Mouse (Mus musculus): ENCODE results near the gene Cipc.
A peak's percentile ranks its signal among the peaks of the same experiment; 100 is the strongest.

Gene Cipc

DNA sequence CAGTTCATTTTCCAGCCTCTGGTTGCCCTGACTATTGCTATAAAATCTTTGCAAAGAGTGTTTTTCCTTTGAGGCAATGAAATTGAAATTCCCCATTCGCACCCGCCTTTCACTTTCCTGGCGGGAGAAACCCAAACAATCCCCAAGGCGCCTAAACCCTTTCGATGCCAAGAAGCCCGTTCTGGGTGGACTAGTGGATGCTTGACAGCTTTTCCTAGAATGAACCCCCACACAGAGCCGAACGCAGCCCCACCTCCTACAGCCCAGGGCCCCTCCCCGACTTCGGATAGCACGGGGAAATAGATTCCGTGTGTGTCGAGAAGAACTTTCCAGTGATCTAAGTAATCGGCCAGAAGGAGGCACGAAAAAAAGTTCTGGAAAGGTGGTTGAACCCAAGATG is 42.5 kb downstream of the Cipc start:
- DNase-seq (ENCODE audit: low spot score in 2 of 2), result no peak

DNA sequence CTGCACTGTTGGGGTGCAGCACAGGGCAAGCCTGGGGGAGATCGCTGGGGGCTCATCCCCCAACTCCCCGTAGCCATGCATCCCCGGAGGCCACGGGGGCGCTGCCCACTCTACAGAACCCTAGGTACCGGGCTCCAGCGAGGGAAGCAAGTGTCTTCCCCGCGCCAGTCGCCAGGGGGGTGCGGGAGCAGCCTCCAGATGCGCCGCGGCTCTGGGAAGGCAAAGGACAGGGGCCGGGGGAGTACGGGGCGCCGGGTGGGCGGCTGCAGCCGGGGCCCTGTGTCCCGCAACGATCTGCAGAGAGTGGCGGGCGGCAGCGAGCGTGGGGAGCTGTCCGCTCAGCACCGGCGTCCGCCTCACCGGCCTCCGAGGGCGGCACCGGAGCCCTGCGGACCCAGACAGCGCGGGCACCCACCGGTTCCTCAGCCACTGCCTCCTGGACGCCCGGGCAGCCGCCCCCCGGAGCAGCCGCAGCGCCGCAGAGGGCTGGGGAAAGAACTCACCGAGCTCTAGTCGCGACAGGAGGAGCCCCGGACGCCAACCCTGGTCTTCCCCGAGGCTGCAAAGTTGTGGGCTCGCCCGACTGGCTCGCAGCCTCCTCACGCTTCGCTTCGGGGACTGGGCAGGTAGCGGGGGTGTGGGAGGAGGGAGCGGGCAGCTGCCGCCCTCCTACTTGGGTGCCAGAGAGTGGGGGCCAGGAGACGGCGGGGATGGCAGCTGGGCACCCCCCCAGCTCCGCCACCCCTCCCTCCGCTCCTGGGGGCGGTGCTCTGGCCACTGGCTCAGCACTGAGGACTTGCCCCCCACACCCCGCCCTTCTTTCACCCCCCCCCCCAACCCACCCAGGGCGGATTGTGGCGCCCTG is 43.3 kb downstream of the Cipc start, which contains the start of gene Zdhhc22:
Zdhhc22 (minus strand) TSS at position 541 of the 865 bp plus-strand sequence.
- DNase-seq (ENCODE audit: low spot score in 2 of 2), result peak in 1 of 2 experiments; percentile 67

DNA sequence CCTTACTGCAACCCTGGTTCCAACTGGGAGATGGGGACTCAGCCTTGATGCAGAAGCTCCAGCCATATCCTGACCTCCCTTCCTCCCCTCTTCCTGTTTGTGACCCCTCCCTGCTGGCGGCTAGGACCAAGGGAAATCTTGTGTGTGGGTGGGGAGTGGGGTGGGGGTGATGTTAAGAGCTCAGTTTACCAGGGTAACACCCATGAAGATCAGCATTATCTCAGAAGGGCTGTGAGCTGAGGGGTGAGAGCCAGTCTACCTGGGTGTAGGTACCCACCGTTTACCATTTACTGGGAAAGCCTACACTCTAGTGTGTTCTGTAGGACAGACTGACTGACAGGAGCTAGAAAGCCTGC is 43.9 kb downstream of the Cipc start:
- DNase-seq (ENCODE audit: low spot score in 2 of 2), result no peak

DNA sequence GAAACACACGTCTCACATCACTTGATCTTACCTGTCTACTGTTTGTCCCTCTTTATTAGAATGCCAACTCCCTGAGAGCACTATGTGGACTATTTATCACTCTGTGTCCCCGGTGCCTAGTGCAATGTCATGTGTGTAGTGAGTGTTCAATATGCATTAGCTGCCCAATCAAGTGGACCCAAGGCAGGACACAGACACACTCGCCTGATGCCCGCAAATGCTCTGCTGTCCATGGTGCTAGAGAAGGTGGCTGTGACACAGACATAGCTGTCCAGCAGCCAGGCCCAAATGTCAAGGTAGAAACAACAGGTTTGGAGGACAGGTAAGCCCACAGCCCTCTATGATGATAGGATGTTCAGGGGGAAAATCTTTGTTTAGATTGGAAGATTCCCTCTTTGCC is 47.3 kb downstream of the Cipc start:
- no peak for DNase-seq (ENCODE audit: low spot score in 2 of 2)

DNA sequence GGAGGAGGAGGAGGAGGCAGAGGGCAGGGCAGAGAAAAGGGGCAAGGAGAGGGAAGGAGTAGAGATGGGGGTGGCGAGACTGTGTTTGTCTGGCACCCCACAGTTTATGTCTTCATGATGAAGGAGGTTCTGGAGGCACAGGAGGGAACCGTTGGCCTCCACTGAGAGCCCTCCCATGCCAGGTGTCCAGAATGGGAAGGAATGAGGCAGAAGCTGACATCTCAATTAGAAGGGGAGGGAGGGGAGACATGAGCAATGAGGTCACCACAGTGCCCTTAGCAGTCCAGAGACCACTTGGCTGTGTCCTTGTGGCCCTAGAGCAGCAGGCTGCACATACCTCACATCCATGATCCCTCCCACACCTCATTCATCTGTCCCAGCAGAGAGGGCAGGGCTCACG is 47.9 kb downstream of the Cipc start:
- no peak for DNase-seq (ENCODE audit: low spot score in 2 of 2)

DNA sequence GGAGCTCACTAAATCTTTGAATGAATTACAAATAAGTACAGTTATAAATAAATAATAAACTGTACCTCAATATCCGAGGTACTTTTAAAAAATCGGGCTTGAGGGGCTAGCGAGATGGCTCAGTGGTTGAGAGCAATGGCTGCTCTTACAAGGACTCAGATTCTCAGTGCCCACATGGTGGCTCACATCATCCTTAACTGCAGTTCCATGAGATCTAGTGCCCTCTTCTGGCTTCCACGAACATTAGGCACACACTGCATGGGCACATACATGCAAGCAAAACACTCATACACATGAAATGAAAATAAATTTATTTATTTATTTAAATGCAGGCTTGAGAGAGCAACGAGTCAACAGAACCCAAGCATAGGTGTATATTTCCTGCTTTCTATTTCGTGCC is 49.1 kb downstream of the Cipc start:
- no peak for DNase-seq (ENCODE audit: low spot score in 2 of 2)

DNA sequence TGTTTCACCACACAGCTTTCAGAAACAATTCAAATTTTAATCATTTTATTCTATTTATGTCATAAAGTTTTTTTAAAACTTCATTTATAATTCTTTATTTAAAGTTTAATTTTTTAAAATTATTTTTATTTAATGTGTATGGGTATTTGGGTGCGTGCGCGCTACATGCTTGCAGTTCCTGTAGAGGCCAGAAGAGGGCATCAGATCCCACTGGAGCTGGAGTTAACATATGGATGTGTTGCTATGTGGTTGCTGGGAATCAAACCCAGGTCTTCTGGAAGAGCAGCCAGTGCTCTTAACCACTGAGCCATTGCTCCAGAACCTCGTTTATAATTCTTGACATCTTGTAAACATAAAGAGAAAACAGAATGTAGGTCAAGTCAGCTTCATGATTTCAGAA is 51.9 kb downstream of the Cipc start:
- DNase-seq (ENCODE audit: low spot score in 2 of 2), result no peak

DNA sequence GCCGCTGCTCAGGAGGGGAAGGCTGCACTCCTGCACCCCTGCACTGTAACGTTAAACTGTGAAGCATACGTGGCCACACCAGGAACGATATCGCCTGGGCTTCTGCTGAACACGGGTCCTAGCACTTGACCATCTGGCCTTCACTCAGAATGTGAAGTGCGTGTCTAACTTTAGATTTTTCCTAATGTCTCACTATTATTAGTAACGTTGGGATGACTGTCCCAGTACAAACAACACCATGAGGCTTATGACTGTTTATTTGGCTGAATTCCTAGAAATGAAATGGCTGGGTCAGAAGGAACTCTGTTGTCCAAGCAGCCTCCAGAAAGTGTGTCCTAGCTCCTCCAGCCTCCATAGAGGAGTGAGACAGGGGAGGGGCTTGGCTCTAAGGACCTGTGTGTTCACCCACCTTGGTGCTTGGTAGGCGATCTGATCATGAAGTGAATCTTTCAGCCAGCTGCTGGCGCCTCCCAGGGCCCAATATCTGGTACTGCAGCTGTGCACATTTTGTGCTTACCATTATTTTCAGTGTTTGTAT is 52.5 kb downstream of the Cipc start:
- DNase-seq (ENCODE audit: low spot score in 2 of 2), result no peak

DNA sequence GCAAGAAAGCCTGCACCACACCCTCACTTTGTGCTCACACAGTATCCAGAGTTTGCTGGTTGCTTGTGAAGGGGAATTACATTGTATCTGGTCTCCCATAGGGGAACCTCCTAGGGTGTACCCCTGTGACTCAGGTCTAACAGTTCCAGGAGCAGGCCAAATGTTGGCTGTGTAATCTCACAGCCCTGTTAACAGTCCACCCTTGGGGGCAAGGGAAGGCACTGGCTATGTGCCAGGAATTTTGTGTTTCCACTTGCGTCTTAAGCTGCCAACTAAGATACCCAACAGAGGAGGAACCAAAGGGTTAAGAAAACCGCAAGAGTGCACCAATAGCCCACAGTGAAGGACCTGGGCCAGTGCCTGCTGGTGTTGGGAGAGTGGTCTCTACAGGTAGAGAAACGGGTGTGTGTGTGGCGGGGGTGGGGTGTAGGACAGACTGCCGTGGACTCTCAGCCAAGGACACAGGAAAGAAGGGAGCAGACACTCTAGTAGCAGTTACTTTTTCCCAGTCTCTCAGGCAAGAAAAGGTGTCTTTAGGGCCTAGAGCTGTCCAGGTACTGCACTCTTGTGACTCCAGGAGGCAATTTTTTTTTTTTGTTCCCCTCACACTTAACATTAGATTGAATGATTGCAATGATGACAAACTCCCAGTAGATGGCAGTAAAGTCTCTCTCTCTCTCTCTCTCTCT is 53.5 kb downstream of the Cipc start:
- no peak for DNase-seq (ENCODE audit: low spot score in 2 of 2)

DNA sequence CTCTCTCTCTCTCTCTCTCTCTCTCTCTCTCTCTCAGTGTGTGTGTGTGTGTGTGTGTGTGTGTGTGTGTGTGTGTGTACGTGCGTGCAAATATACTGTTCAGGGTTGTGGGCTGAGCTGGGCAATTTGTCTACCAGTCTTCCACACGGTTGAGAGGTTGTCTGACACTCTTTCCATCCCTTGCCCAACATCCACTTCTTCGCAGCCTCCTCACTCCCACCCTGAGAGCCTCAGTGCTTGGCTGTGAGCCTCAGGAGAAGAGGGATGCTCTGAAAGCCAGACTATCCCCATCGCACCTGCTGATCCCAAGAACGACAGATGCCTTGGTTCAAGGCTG is 54.0 kb downstream of the Cipc start:
- DNase-seq (ENCODE audit: low spot score in 2 of 2), result no peak

DNA sequence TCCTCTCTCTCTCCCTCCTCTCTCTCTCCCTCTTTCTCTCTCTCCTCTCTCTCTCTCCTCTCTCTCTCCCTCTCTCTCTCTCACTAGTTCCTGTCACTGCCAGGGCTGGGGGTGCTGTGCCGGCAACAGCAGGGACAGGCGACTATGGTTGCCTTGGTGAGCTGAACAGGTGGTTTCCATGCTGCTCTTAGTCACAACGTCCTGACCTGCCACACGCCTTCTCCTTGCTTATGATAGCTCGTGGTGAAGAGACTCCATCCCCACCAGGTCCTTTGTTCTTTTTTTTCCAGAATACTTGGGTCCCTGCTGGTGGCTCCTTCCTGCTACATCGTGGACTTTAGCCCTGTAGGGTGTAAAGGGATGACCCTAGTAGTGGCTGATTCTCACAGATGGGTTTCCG is 55.4 kb downstream of the Cipc start:
- no peak for DNase-seq (ENCODE audit: low spot score in 2 of 2)

DNA sequence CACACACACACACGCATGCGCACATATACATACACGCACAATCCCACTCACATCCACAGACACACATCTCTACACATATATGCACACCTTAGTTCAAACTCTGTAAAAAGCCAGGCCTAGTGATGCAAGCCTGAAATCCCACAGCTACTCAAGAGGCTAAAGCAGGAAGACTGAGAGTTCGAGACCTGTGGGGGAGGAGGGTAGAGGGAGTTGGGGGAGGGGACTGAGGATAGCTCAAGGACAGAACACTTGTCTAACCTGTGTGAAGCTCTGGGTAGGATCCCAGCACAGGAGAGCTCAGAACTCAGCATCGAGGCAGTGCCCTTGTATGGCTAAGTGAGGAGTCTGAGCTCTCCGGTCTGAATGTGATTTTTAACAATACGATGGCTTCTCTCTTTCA is 56.0 kb downstream of the Cipc start:
- no peak for DNase-seq (ENCODE audit: low spot score in 2 of 2)

DNA sequence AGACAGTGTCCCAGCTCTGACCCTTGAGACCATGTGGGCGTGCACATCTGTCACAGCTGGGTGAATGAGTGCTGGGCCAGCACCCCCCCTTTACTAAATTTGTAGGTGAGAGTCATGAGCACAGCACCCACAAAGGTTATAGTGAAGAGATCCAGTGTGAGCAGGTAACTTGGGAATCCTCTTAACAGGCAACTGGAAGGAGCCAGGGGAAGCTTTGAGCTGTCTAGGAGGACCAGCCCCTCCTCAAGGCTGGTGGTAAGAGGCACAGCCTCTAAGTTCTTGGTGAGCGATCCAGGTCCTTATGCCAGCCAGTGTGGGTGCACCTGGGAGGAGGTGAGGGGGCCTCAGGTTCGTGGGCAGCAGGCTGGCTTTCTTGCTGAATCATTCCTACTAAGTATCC is 56.8 kb downstream of the Cipc start:
- DNase-seq (ENCODE audit: low spot score in 2 of 2), result no peak

DNA sequence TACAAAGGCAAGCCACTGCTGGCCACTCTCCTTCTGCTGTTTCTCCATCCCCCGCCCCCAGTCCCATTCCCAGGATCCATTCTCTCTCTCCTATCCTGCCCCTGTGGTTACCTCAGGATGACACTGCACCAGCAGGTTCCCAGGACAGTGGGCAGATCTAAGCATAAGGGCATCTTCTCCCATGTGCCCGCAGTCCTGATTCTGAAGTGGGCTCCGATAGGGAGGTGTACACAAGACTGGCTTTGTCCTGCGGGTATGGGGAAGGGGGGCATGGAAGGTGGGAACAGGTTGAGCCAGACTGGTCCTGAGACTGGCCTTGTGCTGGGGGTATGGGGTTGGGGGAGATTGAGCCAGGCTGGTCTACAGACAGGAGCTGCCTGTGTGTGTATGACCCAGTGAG is 57.8 kb downstream of the Cipc start:
- DNase-seq (ENCODE audit: low spot score in 2 of 2), result no peak

Data from spleen, postnatal 4 days (tissue).